Mouse (Mus musculus): Measurements from ENCODE around the gene Med12l.

- TF ChIP-seq POLR2A (IDR thresholded peaks at IDR 0.05; ENCODE audit: borderline replicate concordance, extremely low read depth, low read depth, low read length) = no peak
- no peak for TF ChIP-seq CTCF (IDR thresholded peaks at IDR 0.05; ENCODE audit: insufficient read depth, low read length)
Measured at GRCm38 (mm10) chr3:59222303-59222702, 216.7 kb downstream of the Med12l start.

Measured in lung, adult 2 months (tissue).